Mouse (Mus musculus): ENCODE data around the gene Actl10. TPM values are rescaled to one million over a fixed set of nuclear protein-coding genes. Genes with fewer than 3 reads are reported as not detected.

The Actl10 gene
- polyA plus RNA-seq, 1 experiment from 2014 or later, result 0.98 TPM

GRCm38 (mm10) chr2:154589051-154589450, 37.5 kb downstream of the Actl10 start:
- WGBS, result 77% methylated on average over 4 of the region's 4 CpGs
- H3K9me3 ChIP-seq (replicated peaks), result no peaks in the 10 kb centered on the region; the same call in 1 of the 2 replicates
- DNase-seq (ENCODE audit: low spot score), result no peak
- H3K27me3 ChIP-seq (ENCODE audit: low read depth, poor library complexity, severe bottlenecking), result no peaks in the 10 kb centered on the region
- H3K4me1 ChIP-seq, result peaks cover 11% of the 10 kb centered on the region; the same call in 1 of the 2 replicates
- no peak overlapping the region for H3K27ac ChIP-seq (replicated peaks)
- H3K4me3 ChIP-seq, result no peak overlapping the region
- H3K36me3 ChIP-seq, result peaks cover 13% of the 10 kb centered on the region; the same call in 1 of the 2 replicates

GRCm38 (mm10) chr2:154591239-154591638, 39.7 kb downstream of the Actl10 start:
- DNase-seq (ENCODE audit: low spot score), result no peak
- H3K4me1 ChIP-seq, result no peaks in the 10 kb centered on the region
- H3K27me3 ChIP-seq (ENCODE audit: low read depth, poor library complexity, severe bottlenecking), result no peaks in the 10 kb centered on the region
- WGBS, result 84% methylated on average over 3 of the region's 3 CpGs
- H3K4me3 ChIP-seq, result no peak overlapping the region
- H3K9me3 ChIP-seq (replicated peaks), result no peaks in the 10 kb centered on the region; the same call in 1 of the 2 replicates
- no peak overlapping the region for H3K27ac ChIP-seq (replicated peaks)
- H3K36me3 ChIP-seq, result peaks cover 13% of the 10 kb centered on the region; the same call in 1 of the 2 replicates

DNA sequence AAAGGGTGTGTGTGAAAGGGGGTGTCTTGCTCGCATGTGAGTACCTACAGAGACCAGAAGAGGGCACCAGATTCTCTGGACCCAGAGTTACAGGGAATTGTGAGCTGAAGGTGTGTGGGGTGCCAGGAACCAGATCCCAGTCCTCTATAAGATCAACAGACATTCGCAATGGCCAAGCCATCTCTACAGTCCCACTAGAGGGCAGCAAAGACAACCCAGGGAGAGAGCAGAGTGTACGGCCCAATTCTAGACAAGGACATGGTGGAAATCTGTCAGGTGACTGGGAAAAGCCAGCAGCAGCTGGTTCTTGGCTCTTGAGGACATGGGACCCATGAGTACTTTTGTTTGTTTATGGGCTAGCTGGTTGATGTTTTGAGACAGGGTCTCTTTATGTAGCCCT, 41.4 kb downstream of the Actl10 start:
- no peaks in the 10 kb centered on the region for H3K27me3 ChIP-seq (ENCODE audit: low read depth, poor library complexity, severe bottlenecking)
- no peak overlapping the region for H3K4me3 ChIP-seq
- WGBS, result 64% methylated on average over 3 of the region's 3 CpGs
- no peak overlapping the region for H3K27ac ChIP-seq (replicated peaks)
- DNase-seq (ENCODE audit: low spot score), result no peak
- H3K36me3 ChIP-seq, result 0 out of 2 replicates have a peak, but pooled peaks cover 9% of the 10 kb centered on the region
- no peaks in the 10 kb centered on the region for H3K4me1 ChIP-seq
- no peaks in the 10 kb centered on the region for H3K9me3 ChIP-seq (replicated peaks)

- no peak overlapping the region for H3K4me3 ChIP-seq
- DNase-seq (ENCODE audit: low spot score), result no peak
- no peaks in the 10 kb centered on the region for H3K27me3 ChIP-seq (ENCODE audit: low read depth, poor library complexity, severe bottlenecking)
- 0 out of 2 replicates have a peak, but pooled peaks cover 9% of the 10 kb centered on the region for H3K36me3 ChIP-seq
- H3K9me3 ChIP-seq (replicated peaks), result no peaks in the 10 kb centered on the region
- no peak overlapping the region for H3K27ac ChIP-seq (replicated peaks)
- WGBS, result 85% methylated on average over 5 of the region's 5 CpGs
- no peaks in the 10 kb centered on the region for H3K4me1 ChIP-seq
Measured at GRCm38 (mm10) chr2:154595775-154596174, 44.2 kb downstream of the Actl10 start.

GRCm38 (mm10) chr2:154597399-154597798, 45.8 kb downstream of the Actl10 start:
- H3K36me3 ChIP-seq, result 0 out of 2 replicates have a peak, but pooled peaks cover 9% of the 10 kb centered on the region
- no peak overlapping the region for H3K27ac ChIP-seq (replicated peaks)
- no peak for DNase-seq (ENCODE audit: low spot score)
- H3K27me3 ChIP-seq (ENCODE audit: low read depth, poor library complexity, severe bottlenecking), result no peaks in the 10 kb centered on the region
- no peaks in the 10 kb centered on the region for H3K9me3 ChIP-seq (replicated peaks)
- no peaks in the 10 kb centered on the region for H3K4me1 ChIP-seq
- no peak overlapping the region for H3K4me3 ChIP-seq
- 89% methylated on average over 3 of the region's 3 CpGs for WGBS

- H3K4me3 ChIP-seq, result no peak overlapping the region
- H3K4me1 ChIP-seq, result peaks cover 15% of the 10 kb centered on the region
- WGBS, result 67% methylated on average over 6 of the region's 6 CpGs
- no peaks in the 10 kb centered on the region for H3K9me3 ChIP-seq (replicated peaks)
- H3K27ac ChIP-seq (replicated peaks), result no peak overlapping the region
- no peaks in the 10 kb centered on the region for H3K27me3 ChIP-seq (ENCODE audit: low read depth, poor library complexity, severe bottlenecking)
- DNase-seq (ENCODE audit: low spot score), result no peak
- no peaks in the 10 kb centered on the region for H3K36me3 ChIP-seq
Measured at GRCm38 (mm10) chr2:154600586-154600985, 49.0 kb downstream of the Actl10 start.

GRCm38 (mm10) chr2:154601324-154601723, 49.7 kb downstream of the Actl10 start:
- 70% methylated on average over 3 of the region's 3 CpGs for WGBS
- DNase-seq (ENCODE audit: low spot score), result no peak
- Histone ChIP-seq H3K4me3 (no peak overlapping the region), H3K36me3 (no peaks in the 10 kb centered on the region), H3K4me1 (peaks cover 15% of the 10 kb centered on the region), H3K27ac (replicated peaks) (no peak overlapping the region), H3K9me3 (replicated peaks) (no peaks in the 10 kb centered on the region), H3K27me3 (ENCODE audit: low read depth, poor library complexity, severe bottlenecking) (no peaks in the 10 kb centered on the region)

Other genes starting within 250 kb of the Actl10 start
- not detected in 2 replicates for gene Bpifb9b, start 244.5 kb upstream of the Actl10 start, polyA plus RNA-seq (2016; fragmentation: Nextera tagmentation; extraction: Ambion mirVana)
- gene Cdk5rap1, start 178.8 kb upstream of the Actl10 start, polyA plus RNA-seq (2016; fragmentation: Nextera tagmentation; extraction: Ambion mirVana), result 14.2 and 15.9 TPM in 2 replicates
- 3.0 and 5.1 TPM in 2 replicates for gene Snta1, start 143.7 kb upstream of the Actl10 start, polyA plus RNA-seq (2016; fragmentation: Nextera tagmentation; extraction: Ambion mirVana)
- gene Cbfa2t2, start 115.3 kb upstream of the Actl10 start, polyA plus RNA-seq (2016; fragmentation: Nextera tagmentation; extraction: Ambion mirVana), result 67.4 and 88.4 TPM in 2 replicates
- 4.4 and 5.1 TPM in 2 replicates for gene 1700003F12Rik, start 4.7 kb upstream of the Actl10 start, polyA plus RNA-seq (2016; fragmentation: Nextera tagmentation; extraction: Ambion mirVana)
- 5.2 and 7.6 TPM in 2 replicates for gene Necab3, start 7.1 kb downstream of the Actl10 start, polyA plus RNA-seq (2016; fragmentation: Nextera tagmentation; extraction: Ambion mirVana)
- gene E2f1, start 18.1 kb downstream of the Actl10 start, polyA plus RNA-seq (2016; fragmentation: Nextera tagmentation; extraction: Ambion mirVana), result 34.9 and 35.5 TPM in 2 replicates
- 13.2 and 13.9 TPM in 2 replicates for gene Pxmp4, start 51.9 kb downstream of the Actl10 start, polyA plus RNA-seq (2016; fragmentation: Nextera tagmentation; extraction: Ambion mirVana)
- gene Zfp341, start 61.5 kb downstream of the Actl10 start, polyA plus RNA-seq (2016; fragmentation: Nextera tagmentation; extraction: Ambion mirVana), result 0.92 and 1.1 TPM in 2 replicates
- gene 4930519P11Rik, start 61.7 kb downstream of the Actl10 start, polyA plus RNA-seq (2016; fragmentation: Nextera tagmentation; extraction: Ambion mirVana), result 0.30 TPM in 1 of 2 replicates, not detected in the other
- gene Chmp4b, start 99.9 kb downstream of the Actl10 start, polyA plus RNA-seq (2016; fragmentation: Nextera tagmentation; extraction: Ambion mirVana), result 13.1 and 13.8 TPM in 2 replicates
- not detected in 2 replicates for gene Gm14214, start 218.3 kb downstream of the Actl10 start, polyA plus RNA-seq (2016; fragmentation: Nextera tagmentation; extraction: Ambion mirVana)
- 48.3 and 50.1 TPM in 2 replicates for gene Raly, start 239.3 kb downstream of the Actl10 start, polyA plus RNA-seq (2016; fragmentation: Nextera tagmentation; extraction: Ambion mirVana)
- 0.68 and 0.94 TPM in 2 replicates for gene a, start 239.6 kb downstream of the Actl10 start, polyA plus RNA-seq (2016; fragmentation: Nextera tagmentation; extraction: Ambion mirVana)